Mouse (Mus musculus) hindbrain, postnatal 0 days (tissue): ENCODE measurements around the gene Taok3. TPM values are rescaled to one million over a fixed set of nuclear protein-coding genes. Genes with fewer than 3 reads are reported as not detected.

Source experiments
- ATAC-seq: fragments of 200-750 bp; cut with Nextera tagmentation; 2 replicates; pipeline ENCODE4 v1.8.0; 2017; ENCODE audit warnings: mild to moderate bottlenecking, moderate TSS enrichment, moderate library complexity
- DNase-seq: peaks from one replicate; pipeline ENCODE4 v3.0.0-alpha.2; 2015; ENCODE audit warnings: low spot score
- H3K27ac ChIP-seq: fragments of 300-500 bp; sonication (generic); 2 replicates; pipeline ENCODE4 v1.5.1; 2014; ENCODE audit warnings: mild to moderate bottlenecking
- H3K27me3 ChIP-seq: fragments of 300-500 bp; sonication (generic); 2 replicates; pipeline ENCODE4 v1.6.1; 2014; ENCODE audit warnings: low read length, mixed read lengths; ENCODE audit not compliant: insufficient read depth
- H3K36me3 ChIP-seq: fragments of 300-500 bp; sonication (generic); 2 replicates; pipeline ENCODE4 v1.6.1; 2014; ENCODE audit warnings: low read length, mixed read lengths; ENCODE audit not compliant: insufficient read depth
- H3K4me1 ChIP-seq: fragments of 300-500 bp; sonication (generic); 2 replicates; pipeline ENCODE4 v1.6.1; 2014; ENCODE audit warnings: antibody characterized with exemption, low read length, mixed read lengths; ENCODE audit not compliant: insufficient read depth
- H3K4me2 ChIP-seq: fragments of 300-500 bp; sonication (generic); 2 replicates; pipeline ENCODE4 v1.6.1; 2014; ENCODE audit warnings: low read depth, mild to moderate bottlenecking, low read length, moderate library complexity, mixed read lengths
- H3K4me3 ChIP-seq: fragments of 300-500 bp; sonication (generic); 2 replicates; pipeline ENCODE4 v1.5.1; 2014; ENCODE audit warnings: low read length
- H3K9ac ChIP-seq: fragments of 300-500 bp; sonication (generic); replicated peaks from 2 replicates; pipeline ENCODE4 v1.6.1; 2014; ENCODE audit warnings: mild to moderate bottlenecking, low read length, moderate library complexity, mixed read lengths
- H3K9me3 ChIP-seq: fragments of 300-500 bp; sonication (generic); 2 replicates; pipeline ENCODE4 v1.6.1; 2016; ENCODE audit warnings: low read length, mixed read lengths
- CTCF ChIP-seq: IDR thresholded peaks from 2 replicates; pipeline ENCODE4 v1.5.1; 2016; ENCODE audit warnings: antibody characterized with exemption, control low read depth, low read depth
- WGBS: fragments of 180-500 bp; shearing (Covaris S2); extraction: QIAGEN DNeasy Blood & Tissue Kit; methylation state at CpG from one replicate; pipeline ENCODE4 v1.1.7; 2014; 5-methylcytosine and 5-hydroxymethylcytosine counted together
- polyA plus RNA-seq: library from polyadenylated mRNA; unstranded; fragments of >200 nt; fragmentation: Nextera tagmentation; extraction: Ambion mirVana; gene quantifications from 2 replicates; pipeline ENCODE4 v1.2.1, GENCODE M21; 2015
- total RNA-seq: library from RNA; depleted of rRNA; stranded (reverse); fragments of >200 nt; gene quantifications from 2 replicates; pipeline ENCODE4 v1.2.3, GENCODE M21; 2014; rRNA removed

Gene Taok3
- 21.0 and 27.3 TPM in 2 replicates for total RNA-seq
- polyA plus RNA-seq: 50.2 and 51.9 TPM in 2 replicates

DNA sequence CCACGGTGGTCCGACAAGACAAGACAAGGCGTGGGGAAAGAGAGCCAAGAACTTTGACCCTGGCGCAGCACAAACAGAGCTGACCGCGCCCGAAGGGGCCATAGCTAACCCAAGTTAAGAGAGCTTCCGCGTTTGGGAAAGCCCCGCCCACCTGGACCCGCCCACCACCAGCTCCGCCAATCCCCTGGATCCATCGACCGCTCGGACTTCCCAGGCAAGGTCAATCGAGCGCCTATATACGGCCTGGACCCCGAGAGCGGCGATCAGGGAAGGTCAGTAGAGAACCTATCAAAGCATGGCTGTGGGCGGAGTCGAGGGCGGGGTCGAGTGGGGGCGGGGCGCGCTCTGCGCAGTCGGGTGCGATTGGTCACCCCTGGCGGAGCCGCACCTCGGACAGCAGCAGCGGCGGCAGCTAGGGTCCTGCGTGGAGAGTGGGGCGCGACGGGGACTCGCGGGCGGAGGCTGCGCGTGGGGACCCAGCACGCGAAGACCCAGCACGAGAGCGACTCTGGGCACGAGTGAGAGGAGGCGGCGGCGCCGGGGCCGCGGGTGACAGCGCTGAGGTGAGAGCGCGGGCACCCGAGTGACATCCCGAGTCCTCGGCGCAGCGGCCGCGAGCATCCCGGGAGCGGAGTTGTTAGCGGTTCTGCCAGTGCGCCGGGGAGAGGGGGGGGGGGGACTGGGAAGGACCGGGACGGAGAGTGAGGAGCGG is at the start of gene Taok3:
Gene Taok3, plus strand, starts transcription at position 353 of the 712 bp plus-strand sequence.
- H3K27ac ChIP-seq: peak within 1 kb of the TSS; percentile 28; the same call in 1 of the 2 replicates
- no peaks in the 10 kb centered on the region for H3K9me3 ChIP-seq
- H3K36me3 ChIP-seq: no peaks in the 10 kb centered on the region
- DNase-seq (peak; percentile 99), ATAC-seq (peak; percentile 95)
- peak within 1 kb of the TSS; percentile 97 for H3K4me2 ChIP-seq
- TF ChIP-seq CTCF: no peak
- no peaks in the 10 kb centered on the region for H3K27me3 ChIP-seq
- H3K4me3 ChIP-seq: peak within 1 kb of the TSS; percentile 62
- WGBS: under 1% methylated on average over 73 of the region's 74 CpGs
- H3K9ac ChIP-seq: peak within 1 kb of the TSS; percentile 53
- H3K4me1 ChIP-seq: peaks cover 8% of the 10 kb centered on the region; the same call in 1 of the 2 replicates

DNA sequence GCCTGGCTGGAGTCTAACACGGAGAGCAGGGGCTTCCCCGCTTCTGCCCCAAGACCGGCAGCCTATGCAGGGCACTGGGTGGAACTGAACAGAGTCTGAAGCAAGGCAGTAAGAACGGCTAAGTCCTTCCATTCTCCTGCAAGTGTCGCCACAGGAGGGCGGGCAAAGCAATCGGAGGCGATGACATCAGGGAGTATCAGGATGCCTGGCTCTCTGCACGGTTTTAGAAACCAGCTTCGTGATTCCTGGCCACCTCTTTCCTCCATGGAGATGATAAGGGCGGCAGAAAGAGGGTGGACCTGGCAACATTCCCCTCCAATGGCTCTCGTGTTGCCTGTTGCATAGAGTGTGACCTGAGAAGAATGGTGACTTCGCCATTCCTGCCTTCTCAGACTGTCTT is 32.2 kb upstream of the Taok3 start:
- peak; percentile 60 for TF ChIP-seq CTCF
- Histone ChIP-seq H3K4me1 (peaks cover 11% of the 10 kb centered on the region; the same call in 1 of the 2 replicates), H3K27ac (peak overlapping the region; percentile 11; the same call in 1 of the 2 replicates), H3K4me3 (peak overlapping the region; percentile 16; the same call in 1 of the 2 replicates), H3K9ac (peak overlapping the region; percentile 13; the same call in 1 of the 2 replicates), H3K27me3 (no peaks in the 10 kb centered on the region), H3K4me2 (peak overlapping the region; percentile 47), H3K36me3 (peaks cover 18% of the 10 kb centered on the region), H3K9me3 (no peaks in the 10 kb centered on the region)
- WGBS: 7% methylated on average over 13 of the region's 13 CpGs
- DNase-seq (peak; percentile 68), ATAC-seq (peak; percentile 71)

DNA sequence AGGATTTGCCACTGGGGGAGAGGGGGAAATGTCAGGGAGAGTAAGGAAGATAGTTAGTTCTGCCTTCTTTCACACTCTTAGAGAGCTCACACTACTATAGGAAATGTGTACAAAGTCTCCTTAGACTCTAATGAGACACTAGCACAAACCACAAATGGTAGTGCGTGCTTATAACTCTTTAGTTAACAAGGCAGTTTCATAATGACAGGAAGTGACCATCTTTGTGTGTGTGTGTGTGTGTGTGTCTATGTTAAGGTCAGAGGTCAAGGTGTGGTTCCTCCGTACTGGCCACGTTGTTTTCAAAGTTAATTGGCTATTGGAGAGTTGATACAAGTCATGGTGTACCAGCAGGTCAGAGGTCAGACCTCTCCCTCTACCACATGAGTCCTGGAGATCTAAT is 30.8 kb upstream of the Taok3 start:
- WGBS: 60% methylated on average over 3 of the region's 3 CpGs
- Histone ChIP-seq H3K4me1 (peaks cover 11% of the 10 kb centered on the region; the same call in 1 of the 2 replicates), H3K27ac (no peak overlapping the region), H3K36me3 (peaks cover 30% of the 10 kb centered on the region), H3K9ac (no peak overlapping the region), H3K4me2 (no peak overlapping the region), H3K4me3 (no peak overlapping the region), H3K27me3 (no peaks in the 10 kb centered on the region), H3K9me3 (no peaks in the 10 kb centered on the region)
- ATAC-seq: no peak
- TF ChIP-seq CTCF: no peak
- DNase-seq: no peak

DNA sequence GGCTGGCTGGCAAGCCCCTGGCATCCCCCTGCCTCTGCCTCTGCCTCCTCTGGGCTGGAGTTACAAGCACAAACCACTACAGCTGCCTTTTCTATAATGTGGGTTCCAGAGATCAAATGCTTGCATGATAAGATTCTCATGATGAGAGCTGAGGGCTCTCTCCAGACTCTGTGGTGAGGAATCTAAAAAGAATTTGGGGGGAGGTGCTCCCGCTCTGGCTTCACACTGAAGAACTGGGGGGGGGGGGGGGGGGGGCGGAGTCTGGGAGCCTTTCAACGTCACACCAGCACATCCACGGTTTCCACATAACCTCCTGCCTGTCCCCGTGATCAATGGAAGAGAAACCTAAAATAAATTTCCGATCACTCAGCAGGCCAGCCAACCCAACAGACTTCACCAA is 30.1 kb upstream of the Taok3 start:
- TF ChIP-seq CTCF: no peak
- 37% methylated on average over 4 of the region's 6 CpGs for WGBS

GRCm38 (mm10) chr5:117094431-117094830 is 25.5 kb upstream of the Taok3 start:
- peaks cover 47% of the 10 kb centered on the region for H3K36me3 ChIP-seq
- 45% methylated on average over 7 of the region's 7 CpGs for WGBS
- no peak overlapping the region for H3K9ac ChIP-seq
- ATAC-seq: peak; percentile 77
- no peaks in the 10 kb centered on the region for H3K9me3 ChIP-seq
- no peak overlapping the region for H3K4me3 ChIP-seq
- no peaks in the 10 kb centered on the region for H3K27me3 ChIP-seq
- no peak overlapping the region for H3K4me2 ChIP-seq
- TF ChIP-seq CTCF: peak; percentile 89
- peak; percentile 80 for DNase-seq
- H3K4me1 ChIP-seq: no peaks in the 10 kb centered on the region
- H3K27ac ChIP-seq: no peak overlapping the region

More for the DNA sequence above, 30.1 kb upstream of the Taok3 start:
- Histone ChIP-seq H3K27me3 (no peaks in the 10 kb centered on the region), H3K9me3 (no peaks in the 10 kb centered on the region), H3K9ac (no peak overlapping the region), H3K36me3 (peaks cover 30% of the 10 kb centered on the region), H3K4me1 (peaks cover 11% of the 10 kb centered on the region; the same call in 1 of the 2 replicates), H3K4me3 (no peak overlapping the region), H3K4me2 (no peak overlapping the region), H3K27ac (no peak overlapping the region)
- ATAC-seq (no peak), DNase-seq (no peak)

GRCm38 (mm10) chr5:117096716-117097115 is 23.2 kb upstream of the Taok3 start:
- no peak overlapping the region for H3K4me2 ChIP-seq
- peaks cover 48% of the 10 kb centered on the region for H3K36me3 ChIP-seq
- no peaks in the 10 kb centered on the region for H3K9me3 ChIP-seq
- no peak overlapping the region for H3K4me3 ChIP-seq
- no peaks in the 10 kb centered on the region for H3K4me1 ChIP-seq
- H3K9ac ChIP-seq: no peak overlapping the region
- no peak overlapping the region for H3K27ac ChIP-seq
- H3K27me3 ChIP-seq: no peaks in the 10 kb centered on the region
- DNase-seq (peak; percentile 78), ATAC-seq (no peak)
- TF ChIP-seq CTCF: peak; percentile 91
- WGBS: 49% methylated on average over 3 of the region's 3 CpGs

- H3K27ac ChIP-seq: no peak overlapping the region
Measured at GRCm38 (mm10) chr5:117099008-117099407, 20.9 kb upstream of the Taok3 start.

More at GRCm38 (mm10) chr5:117099008-117099407, 20.9 kb upstream of the Taok3 start:
- Histone ChIP-seq H3K4me1 (no peaks in the 10 kb centered on the region), H3K4me3 (no peak overlapping the region), H3K27me3 (no peaks in the 10 kb centered on the region), H3K4me2 (no peak overlapping the region), H3K9ac (no peak overlapping the region), H3K36me3 (peaks cover 32% of the 10 kb centered on the region), H3K9me3 (no peaks in the 10 kb centered on the region)
- WGBS: 91% methylated on average over 5 of the region's 5 CpGs
- no peak for DNase-seq
- no peak for TF ChIP-seq CTCF
- ATAC-seq: no peak
